14 mouse cellular contexts compared by ENCODE assay signal in genomic region chr6:120772025-120772424, GRCm38 (mm10). TPM values are rescaled to one million over a fixed set of nuclear protein-coding genes. Genes with fewer than 3 reads are reported as not detected.
DNase-seq lines count a peak whose midpoint lies in the region; TF ChIP-seq lines count a peak whose summit lies in the region.
"Had no signal": no experiment of that assay in that cellular context is flagged by ENCODE, and none has a peak within 500 bp of the region (broad histone marks: within the 10 kb centered on the region; RNA-seq: fewer than 3 reads in every experiment).

No protein-coding gene starts in this region.

- H3K4me3 ChIP-seq in gastrocnemius, adult 2 months, result no peak overlapping the region
- H3K4me3 ChIP-seq in hindbrain, embryonic 10.5 days, result no peak overlapping the region
- H3K4me3 ChIP-seq: heart, embryonic 13.5 days; intestine, embryonic 15.5 days had no signal

- no peaks in the 10 kb centered on the region for H3K27me3 ChIP-seq in hindbrain, embryonic 10.5 days (ENCODE audit: insufficient read depth, poor library complexity, severe bottlenecking)
- H3K27me3 ChIP-seq: heart, embryonic 13.5 days; intestine, embryonic 15.5 days had no signal

- H3K4me1 ChIP-seq in hindbrain, embryonic 10.5 days (replicated peaks), result peaks cover 25% of the 10 kb centered on the region
- H3K4me1 ChIP-seq: intestine, embryonic 15.5 days had no signal

- no peak overlapping the region; the same call in 1 of the 2 replicates for H3K27ac ChIP-seq in gastrocnemius, adult 2 months
- peak overlapping the region; percentile 82; the same call in 1 of the 2 replicates for H3K27ac ChIP-seq in hindbrain, embryonic 10.5 days
- H3K27ac ChIP-seq: heart, embryonic 13.5 days; intestine, embryonic 15.5 days had no signal

- no peaks in the 10 kb centered on the region for H3K9me3 ChIP-seq in hindbrain, embryonic 10.5 days
- H3K9me3 ChIP-seq: heart, embryonic 13.5 days; intestine, embryonic 15.5 days had no signal

- H3K36me3 ChIP-seq in hindbrain, embryonic 10.5 days, result peaks cover 60% of the 10 kb centered on the region
- H3K36me3 ChIP-seq: heart, embryonic 13.5 days; intestine, embryonic 15.5 days had no signal

- intact Hi-C loops in gastrocnemius, adult 2 months (cut with DNase I), result no loop called here
- intact Hi-C loops in gastrocnemius, postnatal 14 days (cut with DNase I; ENCODE audit: low total_unique reads), result loop anchor here (5.0 kb wide), 1 partner anchor 45 kb away; no protein-coding TSS in a partner anchor

- no peak for TF ChIP-seq CTCF in gastrocnemius, adult 2 months (IDR thresholded peaks at IDR 0.05)

- DNase-seq in gastrocnemius, adult 2 months, result peak; percentile 44
- DNase-seq in gastrocnemius, postnatal 14 days, result no peak
- peak; percentile 75 for DNase-seq in 3T3-L1 (ENCODE audit: low read depth, low spot score)
- no peak for DNase-seq in hindbrain, embryonic 10.5 days (ENCODE audit: low spot score)
- DNase-seq in lung, postnatal 36 days, result peak; percentile 65
- no peak for DNase-seq in c-Kit-positive CD71-positive TER-119-positive erythroid progenitor cells, embryonic 14.5 days (ENCODE audit: low spot score)
- DNase-seq in frontal cortex, postnatal 25 days (ENCODE audit: low spot score in 2 of 2), result no peak
- DNase-seq in adrenal gland, postnatal 4 days (ENCODE audit: low spot score in 2 of 2), result no peak
- DNase-seq: cerebellum, adult 9-11 months; right cerebral cortex, postnatal 25 days; thymus, postnatal 36 days had no signal

RNA-seq across cellular contexts. Expression of gene Slc25a18, which starts 1.4 kb away (rescaled TPM):
- total RNA-seq in gastrocnemius, adult 2 months (2021), result under 1 TPM; 0.13 to 0.20 TPM
- total RNA-seq in gastrocnemius, postnatal 14 days (2021), result under 1 TPM; 0.10 to 0.11 TPM
- polyA plus RNA-seq in hindbrain, embryonic 10.5 days (2016; fragmentation: Nextera tagmentation; extraction: Ambion mirVana), result 0.25 and 1.4 TPM in 2 replicates
- 1 to 10 TPM; 1.8 to 2.1 TPM for total RNA-seq in adrenal gland, postnatal 4 days (2021)
- total RNA-seq: megakaryocyte progenitor cell, adult 5-6 weeks had no signal
- polyA plus RNA-seq: heart, embryonic 13.5 days had no signal

RNA-seq across cellular contexts. Expression of gene Atp6v1e1, which starts 50.6 kb away (rescaled TPM):
- total RNA-seq in gastrocnemius, adult 2 months (2021), result 100 to 1,000 TPM; 127 to 137 TPM
- 100 to 1,000 TPM; 124 to 125 TPM for total RNA-seq in gastrocnemius, postnatal 14 days (2021)
- polyA plus RNA-seq in hindbrain, embryonic 10.5 days (2016; fragmentation: Nextera tagmentation; extraction: Ambion mirVana), result 136 and 166 TPM in 2 replicates
- 100 to 1,000 TPM; 257 to 268 TPM for total RNA-seq in adrenal gland, postnatal 4 days (2021)

Comparison
In these comparisons a context has a peak if more than half of its experiments do, and no peak if none do; other contexts are left out.
1. DNase-seq: peak in gastrocnemius, adult 2 months (single experiment), 3T3-L1 (single experiment) and lung, postnatal 36 days (single experiment); none in gastrocnemius, postnatal 14 days (single experiment), hindbrain, embryonic 10.5 days (single experiment), c-Kit-positive CD71-positive TER-119-positive erythroid progenitor cells, embryonic 14.5 days (single experiment), frontal cortex, postnatal 25 days (0 of 2) and adrenal gland, postnatal 4 days (0 of 2).